ENCODE assay signal across 1 mouse cellular context in genomic region chr11:4184251-4184952, GRCm38 (mm10).
TF ChIP-seq lines count a peak whose summit lies in the region.

No protein-coding gene starts in this region.

TF ChIP-seq in MEL, 35 proteins besides CTCF, POLR2A, EP300 and RAD21:
- no peak for TF ChIP-seq SIN3A (IDR thresholded peaks at IDR 0.05; ENCODE audit: low read length)
- TF ChIP-seq MAFK (IDR thresholded peaks at IDR 0.05; ENCODE audit: borderline replicate concordance, low read depth, low read length): no peak
- TF ChIP-seq ZNF384 (IDR thresholded peaks at IDR 0.05; ENCODE audit: low read depth, low read length): peak; percentile 82
- TF ChIP-seq GATA1 (IDR thresholded peaks at IDR 0.05; ENCODE audit: low read depth, low read length): peak; percentile 40; the same call in 1 of the 2 replicates
- peak; percentile 25; the same call in 1 of the 2 replicates for TF ChIP-seq SMC3 (IDR thresholded peaks at IDR 0.05; ENCODE audit: low read depth, low read length)
- TF ChIP-seq KAT2A (conservative IDR thresholded peaks at IDR 0.05; ENCODE audit: low read depth, low read length): no peak
